Mouse (Mus musculus): ENCODE results near the gene Plekhh3.

The Plekhh3 gene

GRCm38 (mm10) chr11:101170811-101171610 is at the start of gene Plekhh3:
TSS of gene Plekhh3 (minus strand) at chr11:101171351.
- peak; percentile 98 for DNase-seq (ENCODE audit: low read depth, low spot score)

DNA sequence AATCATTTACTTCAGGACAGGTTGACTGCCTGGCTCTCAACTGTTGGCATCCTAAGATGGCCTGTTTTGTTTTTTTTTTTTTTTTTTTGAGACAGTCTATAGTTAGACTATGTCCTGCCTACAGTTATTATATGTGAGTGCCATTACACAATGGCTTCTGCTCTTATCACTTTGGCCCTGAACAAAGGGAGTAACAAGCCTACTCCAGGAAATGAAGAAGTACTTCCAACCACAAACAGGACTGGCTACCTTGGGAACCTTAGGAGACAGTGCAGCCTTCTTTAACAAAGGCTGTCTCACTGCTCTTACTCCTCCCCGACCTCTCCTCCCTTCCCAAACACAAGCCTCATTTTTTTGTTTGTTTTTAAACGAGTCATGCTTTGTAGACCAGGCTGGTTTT is 49.7 kb upstream of the Plekhh3 start:
- no peak for DNase-seq (ENCODE audit: low read depth, low spot score)

DNA sequence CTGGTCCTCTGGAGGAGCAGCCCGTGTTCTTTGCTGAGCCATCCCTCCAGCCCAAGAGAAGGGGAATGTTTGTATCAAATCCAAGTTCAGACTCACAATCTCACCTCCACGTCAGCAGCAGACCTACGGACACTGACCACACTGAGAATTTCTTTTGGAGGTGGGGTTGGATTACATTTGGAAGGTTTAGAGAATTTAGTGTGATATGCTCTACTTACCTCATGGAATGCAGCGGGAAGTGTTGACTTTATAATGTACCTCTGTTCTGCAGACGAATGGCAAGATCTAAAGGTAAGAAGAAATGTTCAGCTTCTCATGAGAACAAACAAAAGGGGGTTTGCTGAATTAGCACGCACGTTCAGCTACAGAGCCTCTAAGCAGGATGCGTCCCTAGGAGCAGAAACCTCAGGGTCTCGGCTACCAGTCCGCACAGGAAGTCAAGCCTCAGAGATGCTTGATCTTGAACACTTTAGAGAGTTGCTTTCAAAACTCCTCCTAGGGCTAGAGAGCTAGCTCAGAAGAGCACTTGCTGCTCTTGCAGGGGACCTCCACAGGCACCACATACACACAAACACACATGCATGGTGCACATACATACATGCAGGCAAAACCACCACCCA is 47.4 kb upstream of the Plekhh3 start:
- DNase-seq (ENCODE audit: low read depth, low spot score), result no peak

DNA sequence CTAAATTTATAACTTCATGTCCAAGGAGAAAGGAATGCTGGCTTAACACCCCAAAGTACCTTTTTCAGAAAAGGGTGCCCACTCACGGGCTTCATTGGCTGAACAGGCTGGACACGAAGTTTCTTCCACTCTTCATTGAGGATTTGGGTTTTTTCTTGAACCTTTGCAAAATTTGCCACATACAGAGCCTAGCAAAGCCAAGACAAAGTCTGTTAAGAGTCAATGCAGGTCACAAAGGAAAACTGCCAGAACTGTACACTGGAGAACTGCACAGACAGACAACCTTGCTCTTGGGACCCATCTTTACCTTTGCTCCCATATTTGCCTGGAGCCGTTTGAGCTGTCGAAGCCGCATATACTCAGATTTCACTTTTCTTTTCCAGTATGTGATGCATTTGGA is 45.8 kb upstream of the Plekhh3 start:
- DNase-seq (ENCODE audit: low read depth, low spot score), result no peak

DNA sequence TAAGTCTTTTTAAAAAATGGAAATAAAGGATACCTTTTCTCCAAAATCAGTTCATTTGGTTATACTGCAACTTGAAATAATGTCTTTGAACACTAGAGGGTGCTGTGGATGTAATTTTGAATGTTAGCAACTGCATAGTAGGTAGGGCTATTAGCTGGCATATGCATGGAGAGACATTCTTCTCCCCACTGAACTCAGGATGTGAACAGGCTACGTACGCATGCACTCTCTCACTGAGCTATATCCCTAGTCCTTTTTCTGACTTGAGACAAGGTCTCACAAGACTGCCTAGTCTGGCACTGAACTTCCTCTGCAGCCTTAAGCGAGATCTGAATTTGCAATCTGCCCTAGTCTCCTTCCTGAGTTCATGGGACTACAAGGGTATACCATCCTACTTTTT is 40.8 kb upstream of the Plekhh3 start:
- DNase-seq (ENCODE audit: low read depth, low spot score), result peak; percentile 93

- peak; percentile 61 for DNase-seq (ENCODE audit: low read depth, low spot score)
These were observed 29.8 kb upstream of the Plekhh3 start for GRCm38 (mm10) chr11:101200986-101201385.

DNA sequence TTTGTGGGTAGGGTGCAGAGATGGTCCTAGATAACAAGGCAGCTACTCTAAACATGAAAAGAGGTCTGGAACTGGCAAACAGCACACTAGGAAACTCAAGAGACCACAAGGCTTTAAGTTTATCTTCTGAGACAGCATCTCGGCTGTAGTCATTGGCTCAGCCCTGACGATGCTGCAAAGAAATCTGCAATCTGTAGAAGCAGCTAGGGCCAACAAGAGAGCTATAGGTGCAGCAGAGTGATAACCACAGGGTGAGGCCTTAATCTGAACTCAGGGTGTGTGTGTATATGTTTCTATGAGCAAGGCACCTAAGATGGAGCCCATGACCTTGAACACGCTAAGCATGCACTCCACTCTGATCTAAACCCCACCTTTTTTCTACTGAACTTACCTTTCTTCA is 28.4 kb upstream of the Plekhh3 start:
- DNase-seq (ENCODE audit: low read depth, low spot score), result no peak

DNA sequence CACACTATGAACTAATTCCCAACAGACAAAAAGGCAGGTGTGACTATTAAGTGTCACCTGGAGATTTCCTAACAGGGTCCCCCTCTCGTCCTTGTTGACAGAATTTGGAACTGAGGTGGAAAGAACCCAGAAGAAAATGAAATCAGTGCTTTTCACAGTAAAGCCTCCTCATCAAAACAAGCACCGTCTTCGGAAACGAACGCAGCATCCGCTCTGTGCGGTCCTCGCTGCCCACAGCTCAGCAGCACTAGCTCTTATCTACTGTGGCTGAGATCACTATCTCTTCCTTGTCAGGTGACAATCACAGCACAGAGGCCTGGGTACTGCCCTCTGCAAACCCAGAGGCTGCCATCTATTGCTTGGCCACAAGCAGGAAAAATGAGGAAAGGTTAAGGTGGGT is 25.0 kb upstream of the Plekhh3 start:
- DNase-seq (ENCODE audit: low read depth, low spot score), result no peak

DNA sequence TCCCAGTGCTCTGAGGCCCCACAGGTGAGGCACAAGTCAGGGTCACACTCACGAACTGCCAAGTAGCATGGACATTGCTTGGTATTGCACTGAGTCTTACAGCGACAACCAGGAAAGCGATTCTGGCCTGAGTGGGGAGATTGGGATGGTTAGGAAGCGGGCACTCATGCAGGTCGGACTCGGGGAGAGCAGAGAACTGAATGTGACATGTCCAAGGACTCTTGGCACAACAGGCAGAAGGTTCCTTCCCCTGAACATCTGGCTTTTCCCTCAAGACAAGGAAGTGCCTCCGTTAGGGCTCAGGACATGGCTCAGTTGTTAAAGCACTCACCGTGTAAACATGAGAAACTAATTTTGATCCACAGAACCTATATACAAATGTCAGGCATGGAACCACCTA is 24.4 kb upstream of the Plekhh3 start:
- no peak for DNase-seq (ENCODE audit: low read depth, low spot score)

- DNase-seq (ENCODE audit: low read depth, low spot score), result no peak
These were observed 23.9 kb upstream of the Plekhh3 start for GRCm38 (mm10) chr11:101195101-101195500.

DNA sequence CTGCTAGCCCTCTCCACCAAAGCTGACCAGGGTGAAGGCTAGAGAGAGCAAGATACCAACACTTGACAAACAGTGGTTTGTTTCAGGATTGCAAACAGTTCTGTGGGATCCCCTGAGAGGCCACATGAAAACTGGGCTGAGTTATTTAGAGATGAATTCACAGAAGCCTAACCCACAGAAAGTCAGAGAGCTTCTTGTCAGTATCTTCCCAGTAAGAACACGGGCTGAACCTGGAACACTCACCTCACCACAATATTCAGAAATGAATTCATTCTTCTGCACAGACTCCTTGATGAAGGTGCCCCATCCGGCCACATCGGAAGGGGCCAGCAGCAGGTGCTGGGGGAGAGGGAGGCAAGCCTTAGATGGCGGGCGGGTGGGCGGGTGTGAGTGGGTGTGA is 23.5 kb upstream of the Plekhh3 start:
- DNase-seq (ENCODE audit: low read depth, low spot score), result no peak

DNA sequence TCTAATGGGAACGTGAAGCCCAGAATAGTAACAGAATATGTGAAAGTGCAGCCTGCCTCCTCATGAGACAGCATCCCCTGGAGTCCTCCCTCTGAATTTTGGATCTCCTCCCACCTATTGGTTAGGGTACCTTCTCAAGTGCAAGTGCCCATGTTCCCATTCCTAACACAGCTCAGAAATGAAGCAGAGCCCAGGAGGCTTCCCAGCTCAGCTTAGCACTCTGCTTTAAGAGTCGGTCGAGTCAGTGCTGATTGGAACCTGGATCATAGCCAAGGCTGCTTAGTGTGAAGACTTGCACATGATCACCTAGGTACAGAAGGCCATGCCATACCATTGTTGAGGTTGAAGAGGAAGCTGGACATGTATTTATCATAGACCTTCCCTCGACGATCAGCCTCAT is 23.0 kb upstream of the Plekhh3 start:
- no peak for DNase-seq (ENCODE audit: low read depth, low spot score)

DNA sequence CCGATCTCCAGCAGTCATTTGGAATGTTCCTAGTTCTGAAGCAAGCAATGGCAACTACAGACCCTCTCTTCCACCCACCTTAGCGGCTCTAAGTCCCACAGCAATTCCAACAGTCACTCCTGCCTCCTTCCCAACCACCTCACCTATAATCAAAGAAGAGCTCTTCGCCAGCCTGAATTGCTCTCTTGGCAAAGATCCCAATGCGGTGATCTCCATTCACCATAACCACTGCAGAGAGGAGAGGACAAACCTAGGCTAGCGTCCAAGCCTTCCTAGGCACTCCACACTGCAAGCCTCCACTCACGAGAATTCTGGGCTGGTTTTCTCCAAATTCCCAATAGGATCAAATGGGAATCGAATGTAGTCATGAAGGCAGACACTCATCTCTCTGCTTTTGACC is 21.9 kb upstream of the Plekhh3 start:
- DNase-seq (ENCODE audit: low read depth, low spot score), result no peak

DNA sequence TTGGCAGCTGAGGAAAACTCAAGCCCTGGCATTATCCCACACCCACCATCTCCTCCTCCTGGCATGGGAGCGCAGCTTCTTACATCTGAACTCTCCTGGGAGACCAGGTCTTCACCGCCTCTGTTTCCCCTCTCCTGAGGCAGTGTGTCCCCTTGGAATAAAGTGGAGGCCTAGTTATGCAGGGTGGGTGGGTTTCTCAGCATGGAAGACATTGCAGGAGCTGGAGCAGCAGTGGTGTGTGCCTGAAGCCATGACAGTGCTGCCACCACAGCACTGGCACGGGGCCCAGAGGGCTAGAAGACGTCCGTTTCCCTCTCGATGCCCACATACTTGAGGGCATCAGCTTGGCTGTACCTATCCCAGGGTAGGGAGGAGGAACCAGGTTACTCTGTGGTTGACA is 21.5 kb upstream of the Plekhh3 start:
- no peak for DNase-seq (ENCODE audit: low read depth, low spot score)

DNA sequence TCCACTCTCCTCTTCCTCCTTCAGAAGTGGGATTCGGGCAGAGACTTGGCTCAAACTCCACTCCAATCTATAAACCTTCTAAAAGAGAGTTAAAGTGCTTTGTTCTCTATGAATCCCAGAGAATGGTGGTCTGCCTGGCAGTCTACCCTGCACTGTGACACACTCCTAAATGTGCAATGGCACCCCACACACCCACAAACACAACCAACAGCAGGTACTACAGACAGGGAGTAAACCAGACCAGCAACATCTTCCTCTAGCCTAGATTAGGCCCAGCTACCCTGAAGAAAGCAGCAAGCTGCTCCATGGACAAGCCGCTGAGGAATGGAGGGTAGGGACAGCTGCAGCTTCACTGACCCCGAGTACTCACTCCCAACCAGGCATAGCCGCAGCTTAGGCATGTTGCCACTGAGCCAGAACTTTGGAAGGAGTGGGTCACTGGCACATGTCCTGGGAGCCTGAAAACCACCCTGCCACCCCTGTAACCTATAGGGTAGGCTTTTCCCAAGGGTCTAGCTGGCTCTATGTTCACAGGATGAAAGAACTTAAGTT is 20.8 kb upstream of the Plekhh3 start:
- no peak for DNase-seq (ENCODE audit: low read depth, low spot score)

DNA sequence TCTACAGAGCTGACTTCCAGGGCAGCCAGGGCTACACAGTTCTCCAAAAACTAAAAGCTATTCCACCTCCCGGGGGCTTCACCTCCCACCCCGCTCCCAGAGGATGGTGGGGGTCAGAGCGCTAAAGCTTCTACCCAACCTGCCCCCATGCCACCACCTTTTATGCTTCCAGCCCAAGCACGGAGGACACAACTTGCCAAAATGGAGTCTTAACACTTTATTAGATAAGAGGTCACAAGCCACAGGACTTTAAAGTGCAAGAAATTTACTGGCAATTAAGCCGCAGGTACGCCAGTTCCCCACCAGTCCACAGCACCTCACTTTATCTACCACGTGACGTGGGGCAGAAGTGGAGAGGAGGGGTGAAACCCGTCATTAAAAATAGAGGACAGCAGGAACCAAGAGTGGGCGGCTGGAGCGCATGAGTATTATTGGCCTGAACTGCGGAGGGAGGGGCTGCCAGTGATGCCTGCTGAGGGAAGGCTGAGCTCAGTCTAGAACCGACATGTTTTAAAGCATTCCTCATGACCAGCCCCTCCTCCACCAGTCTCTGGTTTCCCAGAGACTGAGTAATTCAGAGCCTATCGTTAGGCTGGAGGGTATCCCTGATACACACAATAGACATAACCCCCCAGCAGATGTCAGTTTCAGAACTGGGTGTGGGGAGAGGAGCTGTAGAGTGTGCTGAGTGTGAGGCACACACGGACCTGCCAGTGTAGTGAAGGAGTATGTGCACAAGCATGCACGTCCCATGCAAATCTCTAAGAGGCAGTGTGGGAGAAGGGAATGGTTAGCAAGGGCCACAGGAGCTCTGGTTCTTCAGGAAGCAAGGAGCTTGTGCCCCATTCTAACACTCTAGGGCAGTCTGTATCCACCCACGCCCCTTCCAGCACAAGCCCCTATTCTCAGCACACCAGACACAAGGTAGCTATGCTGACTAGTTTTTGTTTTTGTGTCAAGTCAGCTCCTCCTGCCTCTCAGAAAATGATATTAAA is 20.1 kb upstream of the Plekhh3 start:
- DNase-seq (ENCODE audit: low read depth, low spot score), result no peak

GRCm38 (mm10) chr11:101190181-101190912 is 19.2 kb upstream of the Plekhh3 start:
- no peak for DNase-seq (ENCODE audit: low read depth, low spot score)

GRCm38 (mm10) chr11:101189495-101190180 is 18.5 kb upstream of the Plekhh3 start:
- DNase-seq (ENCODE audit: low read depth, low spot score), result peak; percentile 94

GRCm38 (mm10) chr11:101188166-101188805 is 17.1 kb upstream of the Plekhh3 start:
- no peak for DNase-seq (ENCODE audit: low read depth, low spot score)

- no peak for DNase-seq (ENCODE audit: low read depth, low spot score)
These were observed 16.4 kb upstream of the Plekhh3 start for GRCm38 (mm10) chr11:101187541-101187940.

Measured in 3T3-L1 (cell line).